Mouse (Mus musculus) midbrain, embryonic 12.5 days (tissue): ENCODE results near the gene Pgpep1. TPM values are rescaled to one million over a fixed set of nuclear protein-coding genes. Genes with fewer than 3 reads are reported as not detected.
A peak's percentile ranks its signal among the peaks of the same experiment; 100 is the strongest.

ENCODE experiments used
- ATAC-seq: fragments of 200-750 bp; cut with Nextera tagmentation; 2 replicates; pipeline ENCODE4 v1.8.0; 2017; ENCODE audit warnings: low read depth, moderate TSS enrichment, moderate library complexity; ENCODE audit not compliant: low FRiP score
- H3K27ac ChIP-seq: fragments of 300-500 bp; sonication (generic); replicated peaks from 2 replicates; pipeline ENCODE4 v1.5.1; 2016; ENCODE audit warnings: mild to moderate bottlenecking
- H3K27me3 ChIP-seq: fragments of 300-500 bp; sonication (generic); 2 replicates; pipeline ENCODE4 v1.6.1; 2016; ENCODE audit warnings: mild to moderate bottlenecking
- H3K36me3 ChIP-seq: fragments of 300-500 bp; sonication (generic); 2 replicates; pipeline ENCODE4 v1.6.1; 2016
- H3K4me1 ChIP-seq: fragments of 300-500 bp; sonication (generic); 2 replicates; pipeline ENCODE4 v1.6.1; 2016
- H3K4me2 ChIP-seq: fragments of 300-500 bp; sonication (generic); replicated peaks from 2 replicates; pipeline ENCODE4 v1.6.1; 2016; ENCODE audit warnings: mild to moderate bottlenecking, moderate library complexity
- H3K4me3 ChIP-seq: fragments of 300-500 bp; sonication (generic); 2 replicates; pipeline ENCODE4 v1.5.1; 2016; ENCODE audit warnings: mild to moderate bottlenecking
- H3K9ac ChIP-seq: fragments of 300-500 bp; sonication (generic); replicated peaks from 2 replicates; pipeline ENCODE4 v1.6.1; 2016; ENCODE audit warnings: mild to moderate bottlenecking, moderate library complexity
- H3K9me3 ChIP-seq: fragments of 300-500 bp; sonication (generic); 2 replicates; pipeline ENCODE4 v1.6.1; 2016; ENCODE audit warnings: mild to moderate bottlenecking
- WGBS: fragments of 180-500 bp; shearing (Covaris S2); methylation state at CpG from one replicate; pipeline ENCODE4 v1.1.7; 2016; 5-methylcytosine and 5-hydroxymethylcytosine counted together
- polyA plus RNA-seq: library from polyadenylated mRNA; unstranded; fragments of >200 nt; fragmentation: Nextera tagmentation; extraction: Ambion mirVana; gene quantifications from 2 replicates; pipeline ENCODE4 v1.2.1, GENCODE M21; 2016

Pgpep1 gene
- polyA plus RNA-seq, 1 experiment from 2014 or later = 93.7 TPM

GRCm38 (mm10) chr8:70673079-70673856 is 13.1 kb upstream of the Pgpep1 start, which contains the start of gene Lsm4:
Gene Lsm4 (plus strand): TSS chr8:70673248.
- H3K9ac ChIP-seq = peak within 1 kb of the TSS; percentile 71
- H3K4me3 ChIP-seq = peak within 1 kb of the TSS; percentile 69
- peak within 1 kb of the TSS; percentile 92 for H3K27ac ChIP-seq
- peak within 1 kb of the TSS; percentile 75 for H3K4me2 ChIP-seq
- H3K36me3 ChIP-seq = peaks cover 10% of the 10 kb centered on the region
- WGBS = under 1% methylated on average over 60 of the region's 60 CpGs
- no peaks in the 10 kb centered on the region for H3K27me3 ChIP-seq
- ATAC-seq = peak; percentile 98
- H3K9me3 ChIP-seq = no peaks in the 10 kb centered on the region
- peaks cover 15% of the 10 kb centered on the region for H3K4me1 ChIP-seq

GRCm38 (mm10) chr8:70672325-70673078 is 12.3 kb upstream of the Pgpep1 start:
- Histone ChIP-seq H3K9me3 (no peaks in the 10 kb centered on the region), H3K36me3 (peaks cover 2% of the 10 kb centered on the region; the same call in 1 of the 2 replicates), H3K4me1 (peaks cover 15% of the 10 kb centered on the region), H3K9ac (peak overlapping the region; percentile 45), H3K4me2 (peak overlapping the region; percentile 47), H3K27ac (peak overlapping the region; percentile 92), H3K27me3 (no peaks in the 10 kb centered on the region), H3K4me3 (peak overlapping the region; percentile 69)
- 41% methylated on average over 19 of the region's 19 CpGs for WGBS
- no peak for ATAC-seq

DNA sequence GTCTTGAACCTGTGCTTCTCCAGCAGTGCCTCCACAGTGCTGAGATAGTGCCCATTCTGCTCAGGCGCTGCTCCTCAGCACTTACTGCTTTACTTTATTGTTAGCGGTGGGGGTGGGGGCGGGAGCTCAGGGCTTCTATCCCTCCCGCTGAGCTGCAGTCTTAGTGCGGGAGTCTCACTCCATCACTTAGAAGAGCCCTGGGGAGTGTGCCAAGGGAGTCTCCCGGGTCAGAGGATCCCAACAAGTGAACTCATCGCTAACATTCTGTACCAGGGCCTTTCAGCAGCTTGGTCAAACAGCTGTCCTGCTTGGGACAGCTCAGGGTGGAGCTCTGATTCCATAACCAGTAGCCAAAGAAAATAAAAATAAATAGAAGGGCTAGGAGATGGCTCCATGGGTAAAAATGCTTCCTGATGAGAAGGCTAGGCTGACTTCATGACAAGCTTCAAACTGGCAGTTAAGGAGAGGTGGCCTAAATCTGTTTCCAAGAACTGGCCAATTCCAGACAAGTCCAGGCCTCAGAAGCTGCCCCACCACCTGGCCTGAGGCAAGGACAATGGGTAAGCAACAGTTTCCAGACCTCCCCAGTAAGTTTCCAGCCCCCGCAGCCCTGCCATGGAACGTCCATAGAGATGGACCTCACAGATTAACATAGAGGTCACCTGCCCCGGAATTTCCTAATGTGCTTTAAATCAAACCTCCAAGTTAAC is 11.6 kb upstream of the Pgpep1 start:
- H3K27ac ChIP-seq = no peak overlapping the region; the same call in 1 of the 2 replicates
- no peak overlapping the region for H3K4me3 ChIP-seq
- no peak overlapping the region for H3K9ac ChIP-seq
- H3K27me3 ChIP-seq = no peaks in the 10 kb centered on the region
- WGBS = 68% methylated on average over 10 of the region's 10 CpGs
- no peaks in the 10 kb centered on the region for H3K36me3 ChIP-seq
- no peaks in the 10 kb centered on the region for H3K9me3 ChIP-seq
- no peak for ATAC-seq
- H3K4me2 ChIP-seq = no peak overlapping the region
- H3K4me1 ChIP-seq = peaks cover 15% of the 10 kb centered on the region

DNA sequence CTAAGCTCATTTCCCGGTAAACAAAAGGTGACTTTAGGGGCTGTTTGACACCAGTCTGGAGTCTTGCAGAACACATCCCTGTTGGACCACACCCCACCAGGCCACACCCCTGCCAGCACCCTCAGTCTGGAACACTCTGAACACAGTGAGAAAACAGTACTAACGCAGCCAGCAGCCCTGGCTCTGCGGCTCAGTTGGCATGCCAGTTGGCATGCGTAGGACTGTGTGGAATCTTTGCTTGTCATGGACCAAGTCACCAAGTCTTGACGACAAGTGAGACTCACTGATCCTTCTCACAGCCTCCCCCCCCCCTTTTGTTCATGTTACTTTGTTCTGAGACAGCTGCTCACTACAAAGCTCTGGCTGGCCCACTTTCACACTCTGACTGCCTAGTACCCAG is 6.9 kb upstream of the Pgpep1 start:
- 76% methylated on average over 5 of the region's 5 CpGs for WGBS
- Histone ChIP-seq H3K27ac (no peak overlapping the region), H3K4me1 (no peaks in the 10 kb centered on the region)

GRCm38 (mm10) chr8:70665599-70665998 is 5.4 kb upstream of the Pgpep1 start:
- 0 out of 2 replicates have a peak, but pooled peaks cover under 1% of the 10 kb centered on the region for H3K4me1 ChIP-seq
- H3K4me3 ChIP-seq = no peak overlapping the region
- H3K9me3 ChIP-seq = no peaks in the 10 kb centered on the region
- no peak overlapping the region for H3K27ac ChIP-seq
- H3K4me2 ChIP-seq = no peak overlapping the region
- H3K36me3 ChIP-seq = no peaks in the 10 kb centered on the region
- H3K27me3 ChIP-seq = no peaks in the 10 kb centered on the region
- no peak overlapping the region for H3K9ac ChIP-seq
- 73% methylated on average over 2 of the region's 2 CpGs for WGBS
- no peak for ATAC-seq

More for the DNA sequence above, 6.9 kb upstream of the Pgpep1 start:
- no peak for ATAC-seq
- no peak overlapping the region for H3K4me3 ChIP-seq
- no peak overlapping the region for H3K9ac ChIP-seq
- H3K27me3 ChIP-seq = no peaks in the 10 kb centered on the region
- H3K36me3 ChIP-seq = no peaks in the 10 kb centered on the region
- H3K9me3 ChIP-seq = no peaks in the 10 kb centered on the region
- H3K4me2 ChIP-seq = no peak overlapping the region

GRCm38 (mm10) chr8:70664631-70665030 is 4.4 kb upstream of the Pgpep1 start:
- H3K4me2 ChIP-seq = no peak overlapping the region
- H3K9me3 ChIP-seq = no peaks in the 10 kb centered on the region
- WGBS = 86% methylated on average over 3 of the region's 3 CpGs
- no peak overlapping the region for H3K4me3 ChIP-seq
- peaks cover 9% of the 10 kb centered on the region for H3K4me1 ChIP-seq
- no peak overlapping the region for H3K27ac ChIP-seq
- H3K27me3 ChIP-seq = no peaks in the 10 kb centered on the region
- H3K9ac ChIP-seq = no peak overlapping the region
- no peak for ATAC-seq
- no peaks in the 10 kb centered on the region for H3K36me3 ChIP-seq

- Histone ChIP-seq H3K27me3 (no peaks in the 10 kb centered on the region), H3K4me3 (no peak overlapping the region), H3K36me3 (no peaks in the 10 kb centered on the region), H3K27ac (peak overlapping the region; percentile 30; the same call in 1 of the 2 replicates), H3K9me3 (no peaks in the 10 kb centered on the region), H3K4me1 (peaks cover 14% of the 10 kb centered on the region), H3K9ac (no peak overlapping the region), H3K4me2 (no peak overlapping the region)
- no peak for ATAC-seq
- 41% methylated on average over 4 of the region's 4 CpGs for WGBS
Measured at GRCm38 (mm10) chr8:70663691-70664090, 3.5 kb upstream of the Pgpep1 start.

- Histone ChIP-seq H3K9me3 (no peaks in the 10 kb centered on the region), H3K27me3 (no peaks in the 10 kb centered on the region), H3K36me3 (peaks cover under 1% of the 10 kb centered on the region; the same call in 1 of the 2 replicates), H3K4me3 (peak overlapping the region; percentile 76), H3K27ac (peak overlapping the region; percentile 69), H3K4me2 (peak overlapping the region; percentile 86), H3K9ac (peak overlapping the region; percentile 85), H3K4me1 (peaks cover 53% of the 10 kb centered on the region)
- WGBS = 2% methylated on average over 43 of the region's 44 CpGs
- peak; percentile 90 for ATAC-seq
Measured at GRCm38 (mm10) chr8:70659604-70660272, 450 bp downstream of the Pgpep1 start.

GRCm38 (mm10) chr8:70658897-70659603 is 1.1 kb downstream of the Pgpep1 start:
- WGBS = 2% methylated on average over 31 of the region's 31 CpGs
- peak overlapping the region; percentile 69 for H3K27ac ChIP-seq
- H3K27me3 ChIP-seq = no peaks in the 10 kb centered on the region
- peaks cover 54% of the 10 kb centered on the region for H3K4me1 ChIP-seq
- peak overlapping the region; percentile 85 for H3K9ac ChIP-seq
- H3K9me3 ChIP-seq = no peaks in the 10 kb centered on the region
- H3K36me3 ChIP-seq = peaks cover 4% of the 10 kb centered on the region; the same call in 1 of the 2 replicates
- peak; percentile 0; the same call in 1 of the 2 replicates for ATAC-seq
- H3K4me2 ChIP-seq = peak overlapping the region; percentile 86
- peak overlapping the region; percentile 76 for H3K4me3 ChIP-seq

DNA sequence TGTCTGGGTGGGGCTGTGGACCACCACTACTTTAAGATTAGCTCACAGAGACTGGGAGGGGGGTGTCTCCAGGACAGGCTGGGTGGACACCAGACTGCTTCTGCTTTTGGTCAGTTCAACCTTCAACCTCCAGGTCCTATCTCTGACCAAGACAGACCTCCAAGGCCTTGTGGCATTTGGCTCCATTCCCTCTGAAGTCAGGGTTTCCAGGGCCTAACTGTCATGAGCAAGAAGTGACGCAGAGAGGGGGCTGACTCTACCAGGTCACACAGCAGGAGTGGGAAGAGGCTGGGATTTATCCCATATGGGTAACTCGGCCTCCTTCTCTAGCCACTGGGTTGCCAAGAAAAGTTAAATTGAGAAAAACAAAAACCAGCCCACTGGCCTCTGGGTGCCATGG is 2.4 kb downstream of the Pgpep1 start:
- Histone ChIP-seq H3K27ac (peak overlapping the region; percentile 96), H3K27me3 (no peaks in the 10 kb centered on the region), H3K4me3 (peak overlapping the region; percentile 76), H3K9me3 (no peaks in the 10 kb centered on the region), H3K4me1 (peaks cover 61% of the 10 kb centered on the region), H3K36me3 (peaks cover 5% of the 10 kb centered on the region; the same call in 1 of the 2 replicates), H3K9ac (peak overlapping the region; percentile 85), H3K4me2 (peak overlapping the region; percentile 86)
- no peak for ATAC-seq
- WGBS = 84% methylated on average over 2 of the region's 2 CpGs

GRCm38 (mm10) chr8:70657214-70657613 is 3.0 kb downstream of the Pgpep1 start:
- peak overlapping the region; percentile 76 for H3K4me3 ChIP-seq
- peak overlapping the region; percentile 86 for H3K4me2 ChIP-seq
- 94% methylated on average over 3 of the region's 3 CpGs for WGBS
- H3K4me1 ChIP-seq = peaks cover 61% of the 10 kb centered on the region
- H3K9me3 ChIP-seq = no peaks in the 10 kb centered on the region
- no peak for ATAC-seq
- H3K27me3 ChIP-seq = no peaks in the 10 kb centered on the region
- H3K36me3 ChIP-seq = peaks cover 11% of the 10 kb centered on the region
- 0 out of 2 replicates have a peak overlapping the region, but pooled peaks have one; percentile 85 for H3K9ac ChIP-seq
- H3K27ac ChIP-seq = peak overlapping the region; percentile 96
